Mouse (Mus musculus) limb, embryonic 14.5 days (tissue): ENCODE results near the gene Hfe2. TPM values are rescaled to one million over a fixed set of nuclear protein-coding genes. Genes with fewer than 3 reads are reported as not detected.

Experiments used
- ATAC-seq: fragments of 200-750 bp; cut with Nextera tagmentation; 2 replicates; pipeline ENCODE4 v1.8.0; 2017; ENCODE audit warnings: low read depth, moderate number of reproducible peaks, moderate TSS enrichment; ENCODE audit not compliant: low FRiP score
- DNase-seq: peaks from one replicate; pipeline ENCODE4 v3.0.0-alpha.2; 2015; ENCODE audit warnings: low spot score
- H3K27ac ChIP-seq: fragments of 300-500 bp; sonication (generic); replicated peaks from 2 replicates; pipeline ENCODE4 v1.5.1; 2014; ENCODE audit warnings: low read depth, mild to moderate bottlenecking, low read length, moderate library complexity, mixed read lengths
- H3K27me3 ChIP-seq: fragments of 300-500 bp; sonication (generic); 2 replicates; pipeline ENCODE4 v1.6.1; 2014; ENCODE audit warnings: low read length, mixed read lengths; ENCODE audit not compliant: control insufficient read depth, insufficient read depth
- H3K36me3 ChIP-seq: fragments of 300-500 bp; sonication (generic); 2 replicates; pipeline ENCODE4 v1.6.1; 2014; ENCODE audit warnings: mild to moderate bottlenecking, low read length, moderate library complexity, mixed read lengths; ENCODE audit not compliant: control insufficient read depth, insufficient read depth
- H3K4me1 ChIP-seq: fragments of 300-500 bp; sonication (generic); 2 replicates; pipeline ENCODE4 v1.6.1; 2014; ENCODE audit warnings: antibody characterized with exemption, low read length, mixed read lengths; ENCODE audit not compliant: control insufficient read depth, insufficient read depth
- H3K4me2 ChIP-seq: fragments of 300-500 bp; sonication (generic); replicated peaks from 2 replicates; pipeline ENCODE4 v1.6.1; 2014; ENCODE audit warnings: low read depth, mild to moderate bottlenecking, low read length, moderate library complexity; ENCODE audit not compliant: severe bottlenecking
- H3K4me3 ChIP-seq: fragments of 300-500 bp; sonication (generic); replicated peaks from 2 replicates; pipeline ENCODE4 v1.5.1; 2014; ENCODE audit warnings: low read length
- H3K9ac ChIP-seq: fragments of 300-500 bp; sonication (generic); 2 replicates; pipeline ENCODE4 v1.6.1; 2014; ENCODE audit warnings: mild to moderate bottlenecking, low read depth, low read length, moderate library complexity; ENCODE audit not compliant: severe bottlenecking
- H3K9me3 ChIP-seq: fragments of 300-500 bp; sonication (generic); 2 replicates; pipeline ENCODE4 v1.6.1; 2016; ENCODE audit warnings: low read length; ENCODE audit not compliant: control insufficient read depth
- POLR2A ChIP-seq: fragments of 200-500 bp; IDR thresholded peaks from 2 replicates; pipeline ENCODE4 v1.8.0; 2012; ENCODE audit warnings: inconsistent platforms, mild to moderate bottlenecking, moderate library complexity, borderline replicate concordance; ENCODE audit not compliant: insufficient read depth, insufficient read length; ENCODE audit errors: extremely low read depth
- WGBS: fragments of 180-500 bp; shearing (Covaris S2); extraction: QIAGEN DNeasy Blood & Tissue Kit; methylation state at CpG from one replicate; pipeline ENCODE4 v1.1.7; 2014; 5-methylcytosine and 5-hydroxymethylcytosine counted together
- polyA plus RNA-seq, 2 experiments: library from polyadenylated mRNA; depleted of rRNA in 1 of 2; stranded (reverse) in 1 of 2; unstranded in 1 of 2; fragments of >200 nt; fragmentation: Nextera tagmentation in 1 of 2; extraction: Ambion mirVana in 1 of 2; gene quantifications; 2 replicates each; pipeline versions ENCODE4 v1.2.1 to v1.2.3; 2012 to 2014

Gene Hfe2
- polyA plus RNA-seq, 2 experiments: 20.5 to 21.4 TPM

DNA sequence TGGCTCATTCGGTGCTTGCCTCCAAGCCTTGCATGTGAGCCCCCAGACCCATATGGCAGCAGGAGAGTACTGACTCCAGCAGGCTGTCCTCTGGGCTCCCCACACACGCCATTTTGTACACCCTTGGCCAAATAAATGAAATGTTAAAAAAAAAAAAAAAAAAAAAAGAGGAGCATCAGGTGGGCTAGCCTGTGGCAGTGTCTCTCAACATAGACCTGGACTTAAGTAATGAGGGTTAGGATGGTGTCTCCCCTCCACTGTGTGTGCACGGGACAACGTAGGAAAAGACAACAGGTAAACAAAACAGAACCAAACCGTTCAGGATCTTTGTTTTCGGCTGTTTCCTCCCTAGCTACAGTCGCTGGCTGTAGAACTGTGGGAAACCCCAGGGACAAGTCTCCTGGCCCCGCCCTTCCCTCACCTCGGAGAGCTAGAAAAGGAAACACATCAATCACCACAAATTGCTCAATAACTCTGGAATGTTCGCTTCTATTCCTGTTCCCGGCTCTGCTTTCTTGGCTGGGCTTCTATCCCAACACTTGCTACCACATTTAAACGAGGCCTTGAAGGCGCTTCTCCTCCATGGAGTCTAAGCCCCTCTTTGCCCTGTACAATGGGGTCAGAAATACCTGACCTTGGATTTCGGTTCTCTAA, 51.2 kb downstream of the Hfe2 start:
- H3K4me1 ChIP-seq: peaks cover 12% of the 10 kb centered on the region
- WGBS: 42% methylated on average over 14 of the region's 14 CpGs
- H3K9me3 ChIP-seq: no peaks in the 10 kb centered on the region
- peak overlapping the region; percentile 14; the same call in 1 of the 2 replicates for H3K4me3 ChIP-seq
- H3K27me3 ChIP-seq: no peaks in the 10 kb centered on the region
- 0 out of 2 replicates have a peak overlapping the region, but pooled peaks have one; percentile 13 for H3K9ac ChIP-seq
- ATAC-seq (peak; percentile 32; the same call in 1 of the 2 replicates), DNase-seq (peak; percentile 85)
- 0 out of 2 replicates have a peak, but pooled peaks cover 5% of the 10 kb centered on the region for H3K36me3 ChIP-seq
- peak overlapping the region; percentile 39; the same call in 1 of the 2 replicates for H3K4me2 ChIP-seq
- TF ChIP-seq POLR2A: no peak
- peak overlapping the region; percentile 79 for H3K27ac ChIP-seq

DNA sequence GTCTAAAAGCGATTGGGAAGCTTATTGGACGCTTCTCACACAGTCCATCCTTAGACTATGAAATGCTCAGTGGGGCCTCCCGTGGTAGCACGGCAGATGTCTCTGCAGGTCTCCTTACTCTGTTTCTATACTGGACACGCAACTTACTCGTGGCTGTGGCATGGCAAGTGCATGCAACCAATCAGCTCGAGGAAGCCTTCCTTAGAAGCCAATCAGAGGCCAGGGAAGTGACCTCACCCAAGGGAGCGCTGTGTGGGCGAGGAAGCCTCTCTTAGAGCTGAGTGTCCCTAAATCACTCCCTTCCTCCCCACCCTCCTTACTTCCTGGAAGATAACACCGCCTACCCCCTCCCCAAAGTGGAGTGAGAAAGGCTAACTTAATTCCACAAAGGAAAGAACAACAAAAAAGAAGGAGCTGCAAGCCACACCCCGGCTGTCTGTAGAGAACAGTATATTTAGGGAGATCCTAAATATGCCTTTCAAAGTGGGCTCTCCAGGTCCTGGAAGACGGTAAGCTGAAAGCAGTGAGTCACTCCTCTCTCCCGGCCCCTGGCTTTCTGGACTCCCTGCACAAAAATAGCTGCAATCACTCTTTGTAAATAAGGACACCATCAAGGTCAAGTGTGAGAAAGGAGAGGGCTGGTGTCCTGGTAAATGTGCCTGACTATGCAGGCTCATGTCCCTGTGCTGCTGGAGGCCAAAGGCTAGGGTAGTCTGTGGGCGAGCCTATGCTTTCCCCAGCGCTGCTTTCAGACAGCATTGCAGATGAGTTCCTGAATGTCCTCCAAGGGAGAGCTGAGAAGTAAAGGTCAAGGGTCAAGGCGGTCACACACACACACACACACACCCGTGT, 51.9 kb downstream of the Hfe2 start, which contains the start of gene Gm16253:
TSS of gene Gm16253 (plus strand) at position 295 of the 852 bp plus-strand sequence.
- Histone ChIP-seq H3K9ac (0 out of 2 replicates have a peak within 1 kb of the TSS, but pooled peaks have one; percentile 13), H3K4me3 (peak within 1 kb of the TSS; percentile 14; the same call in 1 of the 2 replicates)
- WGBS: 30% methylated on average over 17 of the region's 17 CpGs

DNA sequence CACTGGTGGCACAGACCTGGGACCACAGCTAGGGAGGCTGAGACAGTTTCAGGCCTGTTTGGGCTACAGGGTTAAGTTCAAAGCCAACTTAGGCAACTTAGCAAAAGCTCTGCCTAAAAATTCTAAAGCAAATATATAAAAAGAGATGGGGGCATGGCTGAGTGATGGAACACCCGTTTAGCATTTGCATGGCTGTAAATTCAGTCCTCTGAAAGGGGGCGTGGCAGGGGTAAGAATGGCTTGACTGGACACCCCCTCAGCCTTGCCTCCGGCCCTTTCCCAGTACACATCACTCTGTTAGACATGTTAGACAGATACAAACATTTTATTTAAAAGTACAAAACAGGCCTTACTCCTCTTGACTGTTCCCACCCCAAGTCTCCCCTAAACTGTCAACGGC, 52.6 kb downstream of the Hfe2 start:
- DNase-seq (no peak), ATAC-seq (no peak)
- Histone ChIP-seq H3K4me3 (no peak overlapping the region), H3K4me1 (peaks cover 12% of the 10 kb centered on the region), H3K27me3 (no peaks in the 10 kb centered on the region), H3K9ac (no peak overlapping the region), H3K9me3 (no peaks in the 10 kb centered on the region), H3K36me3 (0 out of 2 replicates have a peak, but pooled peaks cover 5% of the 10 kb centered on the region), H3K27ac (peak overlapping the region; percentile 79), H3K4me2 (peak overlapping the region; percentile 39; the same call in 1 of the 2 replicates)
- 71% methylated on average over 4 of the region's 4 CpGs for WGBS
- TF ChIP-seq POLR2A: no peak

More for the DNA sequence above, 51.9 kb downstream of the Hfe2 start, which contains the start of gene Gm16253:
- 0 out of 2 replicates have a peak, but pooled peaks cover 5% of the 10 kb centered on the region for H3K36me3 ChIP-seq
- no peak for TF ChIP-seq POLR2A
- H3K9me3 ChIP-seq: no peaks in the 10 kb centered on the region
- DNase-seq (peak; percentile 93), ATAC-seq (peak; percentile 90)
- H3K27ac ChIP-seq: peak within 1 kb of the TSS; percentile 79
- H3K27me3 ChIP-seq: no peaks in the 10 kb centered on the region
- H3K4me1 ChIP-seq: peaks cover 12% of the 10 kb centered on the region
- peak within 1 kb of the TSS; percentile 39 for H3K4me2 ChIP-seq

Other genes with a start within 250 kb of the Hfe2 start
- gene Fcgr1, start 231.2 kb upstream of the Hfe2 start, polyA plus RNA-seq (2012; rRNA removed): 2.8 and 3.1 TPM in 2 replicates
- 3.3 and 3.9 TPM in 2 replicates for gene Fcgr1, start 231.2 kb upstream of the Hfe2 start, polyA plus RNA-seq (2014; fragmentation: Nextera tagmentation; extraction: Ambion mirVana)
- gene BC107364, start 72.9 kb upstream of the Hfe2 start, polyA plus RNA-seq (2012; rRNA removed): 0.10 TPM in 1 of 2 replicates, not detected in the other
- gene BC107364, start 72.9 kb upstream of the Hfe2 start, polyA plus RNA-seq (2014; fragmentation: Nextera tagmentation; extraction: Ambion mirVana): 0.40 TPM in 1 of 2 replicates, not detected in the other
- gene Txnip, start 32.8 kb downstream of the Hfe2 start, polyA plus RNA-seq (2012; rRNA removed): 211 and 272 TPM in 2 replicates
- gene Txnip, start 32.8 kb downstream of the Hfe2 start, polyA plus RNA-seq (2014; fragmentation: Nextera tagmentation; extraction: Ambion mirVana): 167 and 172 TPM in 2 replicates
- gene Gm16253, start 51.8 kb downstream of the Hfe2 start, polyA plus RNA-seq (2012; rRNA removed): 0.19 TPM in 1 of 2 replicates, not detected in the other
- gene Gm16253, start 51.8 kb downstream of the Hfe2 start, polyA plus RNA-seq (2014; fragmentation: Nextera tagmentation; extraction: Ambion mirVana): 0.37 and 1.3 TPM in 2 replicates
- 36.5 and 51.7 TPM in 2 replicates for gene Polr3gl, start 69.0 kb downstream of the Hfe2 start, polyA plus RNA-seq (2012; rRNA removed)
- gene Polr3gl, start 69.0 kb downstream of the Hfe2 start, polyA plus RNA-seq (2014; fragmentation: Nextera tagmentation; extraction: Ambion mirVana): 11.9 and 15.3 TPM in 2 replicates
- 1.8 and 2.7 TPM in 2 replicates for gene Ankrd34a, start 71.5 kb downstream of the Hfe2 start, polyA plus RNA-seq (2012; rRNA removed)
- 2.7 TPM in 2 replicates for gene Ankrd34a, start 71.5 kb downstream of the Hfe2 start, polyA plus RNA-seq (2014; fragmentation: Nextera tagmentation; extraction: Ambion mirVana)
- 84.2 and 99.6 TPM in 2 replicates for gene Lix1l, start 76.0 kb downstream of the Hfe2 start, polyA plus RNA-seq (2012; rRNA removed)
- 8.9 and 10.4 TPM in 2 replicates for gene Lix1l, start 76.0 kb downstream of the Hfe2 start, polyA plus RNA-seq (2014; fragmentation: Nextera tagmentation; extraction: Ambion mirVana)
- 44.6 and 66.1 TPM in 2 replicates for gene Rbm8a, start 104.8 kb downstream of the Hfe2 start, polyA plus RNA-seq (2012; rRNA removed)
- gene Rbm8a, start 104.8 kb downstream of the Hfe2 start, polyA plus RNA-seq (2014; fragmentation: Nextera tagmentation; extraction: Ambion mirVana): 133 and 146 TPM in 2 replicates
- 53.0 and 64.0 TPM in 2 replicates for gene Pex11b, start 110.2 kb downstream of the Hfe2 start, polyA plus RNA-seq (2012; rRNA removed)
- 62.2 and 65.8 TPM in 2 replicates for gene Pex11b, start 110.2 kb downstream of the Hfe2 start, polyA plus RNA-seq (2014; fragmentation: Nextera tagmentation; extraction: Ambion mirVana)
- 0.93 and 1.2 TPM in 2 replicates for gene Gm42957, start 110.3 kb downstream of the Hfe2 start, polyA plus RNA-seq (2012; rRNA removed)
- 0.28 and 0.29 TPM in 2 replicates for gene Gm42957, start 110.3 kb downstream of the Hfe2 start, polyA plus RNA-seq (2014; fragmentation: Nextera tagmentation; extraction: Ambion mirVana)
- gene Itga10, start 120.4 kb downstream of the Hfe2 start, polyA plus RNA-seq (2012; rRNA removed): 25.0 and 31.1 TPM in 2 replicates
- gene Itga10, start 120.4 kb downstream of the Hfe2 start, polyA plus RNA-seq (2014; fragmentation: Nextera tagmentation; extraction: Ambion mirVana): 3.9 TPM in 2 replicates
- 1.9 and 3.7 TPM in 2 replicates for gene Ankrd35, start 145.0 kb downstream of the Hfe2 start, polyA plus RNA-seq (2012; rRNA removed)
- 2.7 and 4.2 TPM in 2 replicates for gene Ankrd35, start 145.0 kb downstream of the Hfe2 start, polyA plus RNA-seq (2014; fragmentation: Nextera tagmentation; extraction: Ambion mirVana)
- gene Pias3, start 171.2 kb downstream of the Hfe2 start, polyA plus RNA-seq (2012; rRNA removed): 100 and 112 TPM in 2 replicates
- gene Pias3, start 171.2 kb downstream of the Hfe2 start, polyA plus RNA-seq (2014; fragmentation: Nextera tagmentation; extraction: Ambion mirVana): 52.2 and 53.4 TPM in 2 replicates
- gene Nudt17, start 183.4 kb downstream of the Hfe2 start, polyA plus RNA-seq (2012; rRNA removed): 8.3 and 9.8 TPM in 2 replicates
- 13.5 and 14.6 TPM in 2 replicates for gene Nudt17, start 183.4 kb downstream of the Hfe2 start, polyA plus RNA-seq (2014; fragmentation: Nextera tagmentation; extraction: Ambion mirVana)
- 40.5 and 41.0 TPM in 2 replicates for gene Polr3c, start 202.5 kb downstream of the Hfe2 start, polyA plus RNA-seq (2012; rRNA removed)
- 23.3 and 26.3 TPM in 2 replicates for gene Polr3c, start 202.5 kb downstream of the Hfe2 start, polyA plus RNA-seq (2014; fragmentation: Nextera tagmentation; extraction: Ambion mirVana)
- gene Rnf115, start 202.5 kb downstream of the Hfe2 start, polyA plus RNA-seq (2012; rRNA removed): 24.4 and 27.1 TPM in 2 replicates
- 46.1 and 46.4 TPM in 2 replicates for gene Rnf115, start 202.5 kb downstream of the Hfe2 start, polyA plus RNA-seq (2014; fragmentation: Nextera tagmentation; extraction: Ambion mirVana)